Mouse (Mus musculus) stomach, embryonic 14.5 days (tissue): ENCODE results near the gene Gm45015. TPM values are rescaled to one million over a fixed set of nuclear protein-coding genes. Genes with fewer than 3 reads are reported as not detected.
A peak's percentile ranks its signal among the peaks of the same experiment; 100 is the strongest.

ENCODE experiments used
- ATAC-seq: fragments of 200-750 bp; cut with Nextera tagmentation; 2 replicates; pipeline ENCODE4 v1.8.0; 2017; ENCODE audit warnings: low read depth, moderate TSS enrichment; ENCODE audit not compliant: insufficient number of reproducible peaks, insufficient read depth, low FRiP score
- H3K27ac ChIP-seq: fragments of 300-500 bp; sonication (generic); 2 replicates; pipeline ENCODE4 v1.5.1; 2014; ENCODE audit warnings: mild to moderate bottlenecking, low read length, moderate library complexity, mixed read lengths
- H3K27me3 ChIP-seq: fragments of 300-500 bp; sonication (generic); 2 replicates; pipeline ENCODE4 v1.6.1; 2014; ENCODE audit warnings: low read length, control low read depth, mixed read lengths; ENCODE audit not compliant: control insufficient read depth, insufficient read depth
- H3K36me3 ChIP-seq: fragments of 300-500 bp; sonication (generic); 2 replicates; pipeline ENCODE4 v1.6.1; 2014; ENCODE audit warnings: mild to moderate bottlenecking, control low read depth, low read length, moderate library complexity, mixed read lengths; ENCODE audit not compliant: control insufficient read depth, insufficient read depth
- H3K4me1 ChIP-seq: fragments of 300-500 bp; sonication (generic); 2 replicates; pipeline ENCODE4 v1.6.1; 2014; ENCODE audit warnings: low read length, control low read depth, mixed read lengths; ENCODE audit not compliant: control insufficient read depth, insufficient read depth
- H3K4me2 ChIP-seq: fragments of 300-500 bp; sonication (generic); replicated peaks from 2 replicates; pipeline ENCODE4 v1.6.1; 2014; ENCODE audit warnings: low read depth, low read length, control low read depth
- H3K4me3 ChIP-seq: fragments of 300-500 bp; sonication (generic); 2 replicates; pipeline ENCODE4 v1.5.1; 2014; ENCODE audit warnings: low read depth, low read length, control low read depth
- H3K9ac ChIP-seq: fragments of 300-500 bp; sonication (generic); replicated peaks from 2 replicates; pipeline ENCODE4 v1.6.1; 2014; ENCODE audit warnings: low read depth, mild to moderate bottlenecking, control low read depth, low read length, moderate library complexity, mixed read lengths
- H3K9me3 ChIP-seq: fragments of 300-500 bp; sonication (generic); 2 replicates; pipeline ENCODE4 v1.6.1; 2016; ENCODE audit warnings: low read depth, low read length, control low read depth; ENCODE audit not compliant: control insufficient read depth
- WGBS: fragments of 180-500 bp; shearing (Covaris S2); extraction: QIAGEN DNeasy Blood & Tissue Kit; methylation state at CpG from one replicate; pipeline ENCODE4 v1.1.7; 2014; 5-methylcytosine and 5-hydroxymethylcytosine counted together
- polyA plus RNA-seq: library from polyadenylated mRNA; unstranded; fragments of >200 nt; fragmentation: Nextera tagmentation; extraction: Ambion mirVana; gene quantifications from 2 replicates; pipeline ENCODE4 v1.2.1, GENCODE M21; 2014

Gene Gm45015
- polyA plus RNA-seq, result not detected in 2 replicates

GRCm38 (mm10) chrX:73336740-73337139 is at the start of gene Gm45015:
Gene Gm45015 (minus strand): TSS chrX:73336840.
- WGBS, result 79% methylated on average over 4 of the region's 4 CpGs
- Histone ChIP-seq H3K9me3 (no peaks in the 10 kb centered on the region), H3K4me3 (no peak within 1 kb of the TSS), H3K27ac (no peak within 1 kb of the TSS), H3K36me3 (no peaks in the 10 kb centered on the region), H3K27me3 (no peaks in the 10 kb centered on the region), H3K9ac (no peak within 1 kb of the TSS), H3K4me2 (no peak within 1 kb of the TSS), H3K4me1 (no peaks in the 10 kb centered on the region)
- no peak for ATAC-seq

- H3K4me3 ChIP-seq, result no peak overlapping the region
- H3K9ac ChIP-seq, result no peak overlapping the region
- WGBS, result 29% methylated on average over 1 of the region's 1 CpGs
- no peaks in the 10 kb centered on the region for H3K9me3 ChIP-seq
- H3K27me3 ChIP-seq, result no peaks in the 10 kb centered on the region
- no peaks in the 10 kb centered on the region for H3K4me1 ChIP-seq
- ATAC-seq, result no peak
- no peak overlapping the region for H3K27ac ChIP-seq
- no peak overlapping the region for H3K4me2 ChIP-seq
- no peaks in the 10 kb centered on the region for H3K36me3 ChIP-seq
These were observed 48.3 kb upstream of the Gm45015 start for GRCm38 (mm10) chrX:73384924-73385323.

GRCm38 (mm10) chrX:73384419-73384818 is 47.8 kb upstream of the Gm45015 start:
- Histone ChIP-seq H3K9me3 (no peaks in the 10 kb centered on the region), H3K36me3 (no peaks in the 10 kb centered on the region), H3K9ac (no peak overlapping the region), H3K4me1 (no peaks in the 10 kb centered on the region), H3K4me3 (no peak overlapping the region), H3K27ac (no peak overlapping the region), H3K4me2 (no peak overlapping the region), H3K27me3 (no peaks in the 10 kb centered on the region)
- no peak for ATAC-seq
- 78% methylated on average over 6 of the region's 6 CpGs for WGBS

- no peak overlapping the region for H3K4me2 ChIP-seq
- H3K9ac ChIP-seq, result no peak overlapping the region
- ATAC-seq, result no peak
- H3K27me3 ChIP-seq, result no peaks in the 10 kb centered on the region
- H3K36me3 ChIP-seq, result no peaks in the 10 kb centered on the region
- no peak overlapping the region for H3K4me3 ChIP-seq
- no peaks in the 10 kb centered on the region for H3K9me3 ChIP-seq
- H3K27ac ChIP-seq, result no peak overlapping the region
- no peaks in the 10 kb centered on the region for H3K4me1 ChIP-seq
These were observed 26.7 kb upstream of the Gm45015 start for GRCm38 (mm10) chrX:73363291-73363690.

- no peaks in the 10 kb centered on the region for H3K27me3 ChIP-seq
- no peaks in the 10 kb centered on the region; the same call in 1 of the 2 replicates for H3K9me3 ChIP-seq
- H3K27ac ChIP-seq, result no peak overlapping the region
- H3K36me3 ChIP-seq, result peaks cover 18% of the 10 kb centered on the region
- no peak overlapping the region for H3K4me3 ChIP-seq
- WGBS, result 69% methylated on average over 1 of the region's 1 CpGs
- no peaks in the 10 kb centered on the region for H3K4me1 ChIP-seq
- no peak for ATAC-seq
- no peak overlapping the region for H3K9ac ChIP-seq
- no peak overlapping the region for H3K4me2 ChIP-seq
These were observed 20.1 kb upstream of the Gm45015 start for GRCm38 (mm10) chrX:73356719-73357118.

- Histone ChIP-seq H3K4me1 (no peaks in the 10 kb centered on the region), H3K4me2 (no peak overlapping the region), H3K9me3 (no peaks in the 10 kb centered on the region; the same call in 1 of the 2 replicates), H3K27me3 (no peaks in the 10 kb centered on the region), H3K27ac (no peak overlapping the region), H3K9ac (no peak overlapping the region), H3K4me3 (no peak overlapping the region), H3K36me3 (peaks cover 18% of the 10 kb centered on the region)
- ATAC-seq, result no peak
- WGBS, result 90% methylated on average over 2 of the region's 2 CpGs
These were observed 19.5 kb upstream of the Gm45015 start for GRCm38 (mm10) chrX:73356163-73356562.

- 78% methylated on average over 1 of the region's 1 CpGs for WGBS
- no peaks in the 10 kb centered on the region for H3K9me3 ChIP-seq
- no peak overlapping the region for H3K4me3 ChIP-seq
- H3K9ac ChIP-seq, result no peak overlapping the region
- no peak overlapping the region for H3K27ac ChIP-seq
- no peaks in the 10 kb centered on the region for H3K4me1 ChIP-seq
- no peak overlapping the region for H3K4me2 ChIP-seq
- no peak for ATAC-seq
- H3K36me3 ChIP-seq, result no peaks in the 10 kb centered on the region; the same call in 1 of the 2 replicates
- no peaks in the 10 kb centered on the region for H3K27me3 ChIP-seq
These were observed 7.7 kb upstream of the Gm45015 start for GRCm38 (mm10) chrX:73344346-73344745.

GRCm38 (mm10) chrX:73343802-73344201 is 7.2 kb upstream of the Gm45015 start:
- no peaks in the 10 kb centered on the region for H3K9me3 ChIP-seq
- no peak for ATAC-seq
- no peak overlapping the region for H3K4me3 ChIP-seq
- no peak overlapping the region for H3K27ac ChIP-seq
- no peaks in the 10 kb centered on the region; the same call in 1 of the 2 replicates for H3K36me3 ChIP-seq
- WGBS, result 71% methylated on average over 1 of the region's 1 CpGs
- H3K4me1 ChIP-seq, result no peaks in the 10 kb centered on the region
- no peaks in the 10 kb centered on the region for H3K27me3 ChIP-seq
- peak overlapping the region; percentile 44 for H3K4me2 ChIP-seq
- no peak overlapping the region for H3K9ac ChIP-seq
